Mouse (Mus musculus): ENCODE data around the gene Cd36. TPM values are rescaled to one million over a fixed set of nuclear protein-coding genes. Genes with fewer than 3 reads are reported as not detected.

Cd36 gene
- polyA plus RNA-seq, 1 experiment from 2014 or later: 3.0 TPM

DNA sequence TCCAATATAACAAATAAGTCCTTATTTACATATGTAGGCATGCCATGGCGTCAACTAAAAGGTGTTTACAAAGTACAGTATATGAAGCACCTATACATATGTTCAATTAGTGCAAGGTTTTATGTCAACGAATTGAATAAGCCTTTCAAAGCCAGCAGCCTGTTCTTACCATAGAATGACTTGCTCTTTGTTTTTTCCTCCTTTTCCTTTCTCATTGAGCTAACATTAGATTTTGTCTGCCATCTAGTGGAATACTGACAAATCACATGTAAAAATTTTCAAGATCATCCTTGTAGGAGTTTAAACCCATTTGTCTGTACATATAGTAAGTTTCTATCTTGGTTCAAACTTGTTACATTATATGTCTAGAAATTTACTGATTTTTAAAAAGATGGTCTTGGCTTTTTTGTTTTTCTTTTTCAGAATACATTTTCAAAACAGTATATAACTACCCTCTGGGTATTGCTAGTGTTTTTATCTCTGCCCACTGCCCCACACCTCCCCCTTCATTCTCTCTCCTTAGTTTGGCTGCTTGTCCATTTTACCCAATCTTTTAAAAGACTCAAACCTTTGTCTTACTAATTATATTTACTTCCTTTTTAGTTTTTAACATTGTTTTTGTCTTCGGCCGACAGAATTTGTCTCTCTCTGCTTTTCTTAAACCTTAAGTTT lies 122.5 kb downstream of the Cd36 start:
- Histone ChIP-seq H3K27me3 (replicated peaks) (no peaks in the 10 kb centered on the region), H3K4me1 (no peaks in the 10 kb centered on the region), H3K4me2 (no peak overlapping the region), H3K9ac (replicated peaks) (no peak overlapping the region), H3K36me3 (no peaks in the 10 kb centered on the region), H3K9me3 (replicated peaks) (no peaks in the 10 kb centered on the region), H3K4me3 (replicated peaks) (no peak overlapping the region), H3K27ac (replicated peaks) (no peak overlapping the region)
- WGBS: 56% methylated on average over 4 of the region's 4 CpGs
- peak; percentile 53; the same call in 1 of the 2 replicates for ATAC-seq (ENCODE audit: low FRiP score)

DNA sequence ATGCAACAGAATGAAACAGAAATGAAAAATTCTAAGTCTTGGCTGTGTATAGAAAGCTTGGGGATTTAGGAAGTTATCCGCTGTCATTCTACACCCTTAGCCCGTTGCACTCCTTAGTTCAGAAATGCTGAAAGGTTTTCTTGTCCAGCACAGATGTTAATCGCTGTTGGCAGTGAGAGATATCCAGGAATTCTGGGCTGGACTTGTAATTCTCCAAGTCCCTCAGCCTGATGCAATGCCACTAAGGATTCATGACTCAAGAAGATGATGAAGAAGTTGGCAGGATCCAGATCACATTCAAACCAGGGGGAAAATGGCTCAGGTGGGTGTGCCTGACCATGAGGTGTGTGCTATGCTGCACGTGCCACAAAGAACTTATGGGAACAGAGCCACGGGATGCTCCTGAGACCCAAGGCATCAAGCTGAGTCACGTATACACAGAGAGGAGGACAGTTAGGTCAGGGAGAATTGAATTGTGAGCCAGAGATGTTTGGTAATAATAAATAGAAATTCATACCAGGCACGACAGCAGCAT lies 135.1 kb downstream of the Cd36 start:
- H3K27me3 ChIP-seq (replicated peaks): no peaks in the 10 kb centered on the region
- no peak for ATAC-seq (ENCODE audit: low FRiP score)
- WGBS: 87% methylated on average over 7 of the region's 7 CpGs
- no peaks in the 10 kb centered on the region for H3K4me1 ChIP-seq
- H3K9ac ChIP-seq (replicated peaks): no peak overlapping the region
- no peak overlapping the region for H3K27ac ChIP-seq (replicated peaks)
- H3K9me3 ChIP-seq (replicated peaks): no peaks in the 10 kb centered on the region
- H3K4me2 ChIP-seq: no peak overlapping the region
- no peaks in the 10 kb centered on the region for H3K36me3 ChIP-seq
- no peak overlapping the region for H3K4me3 ChIP-seq (replicated peaks)

DNA sequence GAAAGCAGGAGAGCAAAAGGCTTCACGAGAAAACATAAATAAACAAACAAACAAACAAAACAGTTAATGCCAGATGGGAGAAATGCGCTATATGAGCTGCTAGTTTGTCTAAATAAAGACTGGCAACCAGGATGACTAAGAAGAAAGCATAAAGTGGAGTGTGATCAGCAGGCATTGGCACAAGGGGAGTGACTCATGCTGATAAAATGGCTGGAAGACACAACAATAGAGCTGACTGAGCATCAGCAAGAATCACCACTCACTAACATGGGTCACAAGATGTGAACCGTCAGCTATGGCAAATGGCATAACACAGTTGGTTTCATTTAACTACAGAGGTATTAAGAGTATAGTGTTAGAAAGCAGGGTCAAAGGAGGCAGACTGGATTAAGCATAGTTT lies 140.3 kb downstream of the Cd36 start:
- Histone ChIP-seq H3K9me3 (replicated peaks) (no peaks in the 10 kb centered on the region), H3K36me3 (no peaks in the 10 kb centered on the region), H3K27ac (replicated peaks) (no peak overlapping the region), H3K9ac (replicated peaks) (no peak overlapping the region), H3K27me3 (replicated peaks) (no peaks in the 10 kb centered on the region), H3K4me1 (no peaks in the 10 kb centered on the region), H3K4me2 (no peak overlapping the region), H3K4me3 (replicated peaks) (no peak overlapping the region)
- ATAC-seq (ENCODE audit: low FRiP score): no peak
- 73% methylated on average over 3 of the region's 3 CpGs for WGBS

DNA sequence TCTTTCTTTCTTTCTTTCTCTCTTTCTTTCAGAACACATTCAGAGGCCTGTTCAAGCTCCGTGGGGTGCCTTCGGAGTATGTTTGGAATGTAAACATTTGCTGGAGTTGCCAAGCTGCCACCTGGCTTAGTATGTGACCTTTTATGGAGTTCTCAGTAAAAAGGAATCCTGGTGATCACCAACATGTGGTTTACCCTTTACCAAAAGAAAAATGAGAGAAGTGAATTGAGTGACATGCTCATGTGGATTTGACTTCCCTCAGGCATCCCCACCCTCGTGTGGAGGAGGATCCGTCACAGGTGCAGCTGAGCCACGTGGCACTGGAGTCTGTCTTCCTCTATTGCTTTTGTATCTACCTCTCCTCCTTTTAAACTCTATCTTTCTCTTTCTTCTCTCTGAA lies 141.5 kb downstream of the Cd36 start:
- no peaks in the 10 kb centered on the region for H3K36me3 ChIP-seq
- no peak overlapping the region for H3K4me2 ChIP-seq
- no peak overlapping the region for H3K27ac ChIP-seq (replicated peaks)
- no peak overlapping the region for H3K9ac ChIP-seq (replicated peaks)
- no peak overlapping the region for H3K4me3 ChIP-seq (replicated peaks)
- ATAC-seq (ENCODE audit: low FRiP score): no peak
- no peaks in the 10 kb centered on the region for H3K27me3 ChIP-seq (replicated peaks)
- no peaks in the 10 kb centered on the region for H3K4me1 ChIP-seq
- H3K9me3 ChIP-seq (replicated peaks): no peaks in the 10 kb centered on the region
- 31% methylated on average over 5 of the region's 5 CpGs for WGBS

DNA sequence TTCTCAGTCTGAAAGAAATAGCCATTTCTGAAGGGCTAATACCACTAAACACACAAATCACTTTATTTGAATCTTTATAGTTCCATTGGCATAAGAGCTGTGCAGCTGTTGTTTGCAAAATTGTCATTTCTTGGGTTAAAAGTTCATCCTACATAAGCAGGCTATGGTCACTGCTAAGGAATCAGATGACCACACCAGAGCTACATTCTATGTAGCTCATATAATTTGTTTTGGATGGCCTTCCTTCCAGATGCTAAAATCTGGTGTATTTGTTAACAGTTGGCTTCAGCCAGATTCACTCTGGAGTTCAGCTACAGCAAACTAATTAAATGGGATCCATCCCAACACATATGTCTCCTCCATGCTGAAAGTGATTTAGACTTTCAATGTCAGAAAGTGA lies 142.1 kb downstream of the Cd36 start:
- Histone ChIP-seq H3K36me3 (no peaks in the 10 kb centered on the region), H3K4me3 (replicated peaks) (no peak overlapping the region)
- no peak for ATAC-seq (ENCODE audit: low FRiP score)

DNA sequence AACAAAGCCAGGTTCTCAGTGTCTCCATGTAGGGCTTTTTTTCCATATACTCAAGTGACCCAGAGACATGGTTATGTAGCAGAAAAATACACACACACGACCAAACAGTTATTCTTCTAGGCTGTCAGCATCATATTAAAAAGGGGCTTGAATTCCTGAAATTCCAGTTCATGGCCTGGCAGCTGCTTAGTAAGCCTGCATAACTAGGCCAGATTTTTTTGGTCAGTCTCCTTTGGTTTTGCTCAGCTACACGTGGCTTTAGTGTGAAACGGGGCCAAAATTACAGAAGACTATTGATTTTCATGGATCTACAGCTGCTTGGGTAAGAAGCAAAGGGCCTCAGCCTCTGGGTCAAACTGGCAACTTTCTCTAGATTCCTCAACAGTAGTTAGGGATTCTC lies 148.8 kb downstream of the Cd36 start:
- Histone ChIP-seq H3K4me2 (no peak overlapping the region), H3K9me3 (replicated peaks) (no peaks in the 10 kb centered on the region), H3K27me3 (replicated peaks) (no peaks in the 10 kb centered on the region), H3K4me1 (no peaks in the 10 kb centered on the region), H3K27ac (replicated peaks) (no peak overlapping the region), H3K4me3 (replicated peaks) (no peak overlapping the region), H3K36me3 (no peaks in the 10 kb centered on the region), H3K9ac (replicated peaks) (no peak overlapping the region)
- 61% methylated on average over 3 of the region's 3 CpGs for WGBS
- no peak for ATAC-seq (ENCODE audit: low FRiP score)

More for the DNA sequence above, 142.1 kb downstream of the Cd36 start:
- Histone ChIP-seq H3K4me2 (no peak overlapping the region), H3K4me1 (no peaks in the 10 kb centered on the region), H3K27ac (replicated peaks) (no peak overlapping the region), H3K9ac (replicated peaks) (no peak overlapping the region), H3K9me3 (replicated peaks) (no peaks in the 10 kb centered on the region), H3K27me3 (replicated peaks) (no peaks in the 10 kb centered on the region)

Other genes starting within 250 kb of the Cd36 start
- 0.31 TPM in 1 of 2 replicates, not detected in the other for gene Gnat3, start 73.7 kb upstream of the Cd36 start, polyA plus RNA-seq (2015; fragmentation: Nextera tagmentation; extraction: Ambion mirVana)